Mouse (Mus musculus) adrenal gland, postnatal 10 days (tissue): ENCODE measurements around the gene Lin37. TPM values are rescaled to one million over a fixed set of nuclear protein-coding genes. Genes with fewer than 3 reads are reported as not detected.

Experiments used
- DNase-seq: peaks from one replicate; pipeline ENCODE4 v3.0.0; 2021; ENCODE audit warnings: mixed read lengths
- long read RNA-seq, 2 experiments: library from polyadenylated mRNA; stranded (forward); transcript quantifications; one replicate each; pipeline ENCODE4 v2.0.0; 2021
- total RNA-seq, 2 experiments: library from RNA; stranded (reverse); gene quantifications; 2 replicates each; pipeline ENCODE4 v1.2.3; 2021

Lin37 gene
- total RNA-seq, result 10 to 100 TPM; 34.4 to 40.5 TPM
- long read RNA-seq, experiment 1, transcript Lin37-201 (9 exons, 998 nt), result major isoform, 26 of 40 reads
- long read RNA-seq, experiment 1, partial matches to known transcripts, result 5 of 40 reads
- long read RNA-seq, experiment 1, other reads (novel, unspliced or antisense), result 5 of 40 reads
- long read RNA-seq, experiment 2, transcript Lin37-201 (9 exons, 998 nt), result major isoform, 22 of 27 reads
- long read RNA-seq, experiment 2, partial matches to known transcripts, result 1 of 27 reads
- long read RNA-seq, experiment 2, other reads (novel, unspliced or antisense), result 3 of 27 reads

GRCm38 (mm10) chr7:30559443-30559954, at the start of gene Lin37:
Gene Lin37, minus strand, starts transcription at chr7:30559838.
- DNase-seq, result peak; percentile 96

DNA sequence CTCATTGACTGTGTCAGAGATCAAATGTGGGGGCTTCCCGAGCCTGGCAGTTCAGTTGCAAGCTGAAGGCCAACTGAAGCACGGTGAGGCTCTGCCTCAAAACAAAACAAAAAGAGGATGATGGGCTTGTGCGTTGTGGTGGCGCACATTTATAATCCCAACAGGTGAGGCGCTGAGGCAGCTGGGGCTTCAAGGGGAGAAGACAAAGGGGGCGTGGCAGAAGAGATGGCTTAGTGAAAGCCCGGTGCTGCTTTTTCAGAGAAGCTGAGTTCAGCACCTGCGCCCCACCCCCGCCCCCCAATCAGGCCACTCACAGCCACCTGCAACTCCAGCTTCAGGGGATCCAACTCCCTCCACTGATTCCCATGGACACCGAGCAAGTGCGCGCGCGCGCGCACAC, 48.8 kb upstream of the Lin37 start:
- no peak for DNase-seq

- peak; percentile 76 for DNase-seq
Measured at GRCm38 (mm10) chr7:30607706-30608309, 48.2 kb upstream of the Lin37 start.

DNA sequence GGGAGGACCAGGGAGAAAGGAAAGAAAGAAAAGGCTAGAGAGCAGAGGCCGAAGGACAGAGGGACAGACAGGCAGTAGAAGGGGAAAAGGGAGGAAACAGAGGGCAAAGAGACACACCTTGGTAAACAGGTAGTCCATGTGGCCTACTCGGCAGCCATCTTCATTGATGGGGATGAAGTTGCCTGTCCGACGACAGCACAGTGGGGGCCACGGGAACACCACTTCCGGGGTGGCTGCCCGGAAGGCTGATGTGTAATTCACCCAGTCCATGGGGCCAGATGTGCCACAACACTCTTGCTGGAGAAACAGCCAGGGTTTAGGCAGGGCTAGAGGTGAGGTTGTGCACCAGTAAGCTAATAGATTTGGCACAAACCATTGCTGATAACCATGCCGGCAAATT, 45.3 kb upstream of the Lin37 start:
- DNase-seq, result no peak

DNA sequence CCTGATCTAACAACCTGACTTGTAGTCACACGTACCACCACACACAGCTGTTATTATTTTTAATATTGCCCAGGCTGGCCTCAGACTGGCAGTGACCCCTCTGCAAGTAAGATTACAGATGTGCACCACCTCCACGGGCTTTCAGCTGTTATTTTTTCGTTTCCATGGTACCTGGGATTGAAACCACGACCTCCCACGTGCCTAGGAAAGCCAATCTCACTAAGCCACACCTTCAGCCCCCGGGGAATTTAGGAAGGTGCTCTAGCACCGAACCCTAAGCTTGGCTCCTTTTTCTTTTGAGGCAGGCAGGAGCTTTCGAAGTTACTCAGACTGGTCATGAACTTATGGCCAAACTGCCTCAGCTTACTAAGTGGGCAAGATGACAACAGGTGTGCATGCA, 44.8 kb upstream of the Lin37 start:
- DNase-seq, result no peak

DNA sequence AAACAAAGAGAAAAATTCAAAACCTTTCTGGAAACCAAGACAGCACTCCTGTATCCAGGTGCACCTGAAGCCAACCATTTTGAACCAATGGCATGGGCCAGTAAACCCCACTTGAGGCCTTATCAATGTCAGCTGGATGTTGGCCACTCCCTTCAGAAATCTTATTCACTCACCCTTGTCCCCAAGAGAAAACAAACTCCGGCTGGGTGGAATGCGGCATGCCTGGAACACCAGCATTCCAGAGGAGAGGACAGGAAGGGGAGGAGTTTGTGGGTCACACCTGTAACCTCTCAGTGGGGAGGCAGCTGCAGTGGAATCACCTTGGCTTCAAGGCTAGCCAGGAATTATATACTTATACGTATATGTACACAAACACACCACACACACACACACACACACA, 42.9 kb upstream of the Lin37 start:
- DNase-seq, result no peak

DNA sequence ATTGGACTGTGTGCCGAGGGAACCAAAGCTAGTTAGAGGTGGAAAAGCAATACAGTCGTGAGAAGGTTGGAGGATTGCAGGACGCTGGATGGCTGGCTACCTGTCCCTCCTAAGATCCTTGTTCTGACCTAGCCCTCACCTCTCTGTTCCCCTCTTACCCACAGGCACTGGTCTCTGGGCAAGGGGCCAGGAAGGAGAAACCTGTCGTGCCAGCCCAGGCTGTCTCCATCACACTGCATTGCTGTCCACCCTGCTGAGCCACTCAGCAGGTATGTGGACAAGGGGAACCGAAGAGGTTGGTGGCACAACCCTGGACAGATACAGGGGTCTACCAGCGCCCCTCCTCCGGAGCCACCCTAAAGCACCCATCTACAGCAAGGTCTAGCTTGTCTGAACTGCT, 41.0 kb upstream of the Lin37 start:
- DNase-seq, result no peak

DNA sequence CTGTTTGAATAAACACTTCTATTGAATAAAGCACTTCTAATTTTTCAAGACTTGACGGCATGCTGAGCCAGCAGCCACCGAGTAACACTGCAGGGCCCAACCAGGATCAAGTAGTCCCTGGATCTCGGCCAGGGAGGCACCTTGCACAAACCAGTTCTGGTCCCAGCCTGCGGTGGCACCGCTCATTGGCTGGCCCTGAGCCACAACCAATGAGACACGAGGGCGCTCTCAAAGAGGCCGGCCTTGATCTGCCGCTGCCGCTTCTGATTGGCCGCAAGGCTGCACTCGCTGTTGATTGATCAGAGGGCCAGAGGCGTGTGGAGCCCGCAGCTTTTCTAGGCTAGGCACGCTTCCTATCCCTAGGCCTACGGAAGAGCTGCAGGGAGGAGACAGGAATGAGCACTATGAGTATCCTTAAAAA, 40.3 kb upstream of the Lin37 start:
- peak; percentile 96 for DNase-seq

DNA sequence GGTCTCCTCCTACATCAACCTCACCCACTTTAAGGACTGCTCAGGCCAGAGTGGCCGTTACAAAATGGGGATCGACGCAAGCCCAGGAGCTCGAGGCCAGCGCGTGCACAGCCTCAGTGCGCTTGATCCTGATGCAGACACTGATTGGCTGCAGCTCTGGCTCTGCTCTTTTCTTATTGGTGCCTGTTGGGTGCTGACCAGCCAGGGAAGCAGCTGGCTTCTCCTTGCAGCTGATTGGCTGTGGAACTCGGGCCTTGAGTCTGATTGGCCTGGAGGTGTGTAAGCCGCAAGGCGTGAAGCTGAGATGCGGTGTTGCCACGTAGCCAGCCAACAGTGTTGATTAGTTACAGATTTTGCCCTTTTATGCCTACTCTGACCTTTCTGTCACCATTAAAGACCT, 39.1 kb upstream of the Lin37 start, which contains the start of gene Zbtb32:
TSS of gene Zbtb32 (minus strand) at position 124 of the 400 bp plus-strand sequence.
- DNase-seq, result no peak

- DNase-seq, result no peak
Measured at GRCm38 (mm10) chr7:30596811-30597210, 37.2 kb upstream of the Lin37 start.

- DNase-seq, result no peak
Measured at GRCm38 (mm10) chr7:30596093-30596492, 36.5 kb upstream of the Lin37 start.

DNA sequence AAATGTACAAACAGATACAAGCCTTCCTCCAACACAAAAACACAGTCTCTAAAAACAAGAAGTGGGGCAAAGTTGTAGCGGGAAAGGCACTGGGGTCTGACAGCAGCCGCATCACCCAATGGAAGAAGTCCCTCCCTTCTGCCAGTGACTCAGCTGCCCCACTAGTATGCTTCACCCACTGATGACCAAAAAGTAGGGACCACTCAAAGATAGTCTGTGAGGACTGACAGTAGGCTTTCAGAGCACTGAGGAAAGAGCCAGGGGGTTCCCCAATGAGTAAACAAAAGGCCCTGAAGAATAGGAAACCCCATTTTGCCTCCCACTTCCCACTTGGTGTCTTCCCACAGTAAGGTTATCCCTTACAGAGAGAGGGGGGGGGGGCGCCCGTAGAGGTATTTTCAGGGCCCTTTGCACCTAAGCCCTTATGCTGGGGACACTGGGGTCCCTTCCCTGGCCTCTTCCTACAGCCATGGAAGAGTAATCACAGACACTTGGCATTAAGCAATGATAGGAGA, 34.9 kb upstream of the Lin37 start:
- DNase-seq, result no peak

DNA sequence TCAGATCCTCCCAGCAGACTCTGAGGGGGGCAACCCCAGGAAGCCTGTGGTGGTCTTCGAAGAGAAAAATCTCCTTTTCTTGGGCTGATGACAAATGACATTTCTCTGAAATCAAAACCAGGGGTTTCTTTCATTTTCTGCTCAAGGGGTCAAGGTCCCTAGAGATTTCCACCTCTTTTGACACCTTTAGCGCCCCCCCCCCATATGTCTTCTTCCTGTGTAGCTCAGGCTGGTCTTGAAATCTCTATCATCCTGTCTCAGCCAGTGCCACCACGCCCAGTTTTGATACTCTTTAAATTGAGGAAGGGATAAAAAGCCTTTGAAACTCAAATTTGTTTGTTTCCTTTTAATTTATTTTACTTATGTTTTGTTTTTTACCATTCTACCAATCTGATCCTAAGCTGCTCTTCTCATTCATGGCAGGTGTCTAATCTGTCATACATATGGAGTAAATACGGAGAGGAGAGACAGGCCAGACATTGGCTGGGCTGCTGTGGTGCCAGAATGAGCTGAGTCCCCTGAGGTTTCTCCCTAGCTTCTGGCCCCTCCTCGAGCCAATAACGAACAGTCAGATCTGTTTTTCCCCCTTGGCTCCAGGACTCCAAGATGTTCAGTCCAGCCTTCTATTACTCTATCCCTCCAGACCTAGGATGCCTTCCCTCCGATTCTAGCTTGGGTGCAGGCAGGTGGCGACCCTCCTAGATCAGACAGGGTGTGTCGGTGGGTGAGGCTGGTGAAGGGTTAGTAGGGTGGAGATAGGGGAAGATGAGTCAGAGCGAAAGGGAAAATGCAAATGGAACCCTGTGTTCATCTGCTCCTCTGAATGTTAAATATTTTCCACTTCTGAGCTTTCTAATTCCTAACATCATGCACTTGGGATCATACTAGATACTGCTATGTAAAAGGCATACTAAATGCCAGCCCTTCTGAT, 34.2 kb upstream of the Lin37 start:
- no peak for DNase-seq

GRCm38 (mm10) chr7:30592772-30593423, 33.3 kb upstream of the Lin37 start:
- DNase-seq, result no peak

- no peak for DNase-seq
Measured at GRCm38 (mm10) chr7:30591605-30591951, 31.9 kb upstream of the Lin37 start.

DNA sequence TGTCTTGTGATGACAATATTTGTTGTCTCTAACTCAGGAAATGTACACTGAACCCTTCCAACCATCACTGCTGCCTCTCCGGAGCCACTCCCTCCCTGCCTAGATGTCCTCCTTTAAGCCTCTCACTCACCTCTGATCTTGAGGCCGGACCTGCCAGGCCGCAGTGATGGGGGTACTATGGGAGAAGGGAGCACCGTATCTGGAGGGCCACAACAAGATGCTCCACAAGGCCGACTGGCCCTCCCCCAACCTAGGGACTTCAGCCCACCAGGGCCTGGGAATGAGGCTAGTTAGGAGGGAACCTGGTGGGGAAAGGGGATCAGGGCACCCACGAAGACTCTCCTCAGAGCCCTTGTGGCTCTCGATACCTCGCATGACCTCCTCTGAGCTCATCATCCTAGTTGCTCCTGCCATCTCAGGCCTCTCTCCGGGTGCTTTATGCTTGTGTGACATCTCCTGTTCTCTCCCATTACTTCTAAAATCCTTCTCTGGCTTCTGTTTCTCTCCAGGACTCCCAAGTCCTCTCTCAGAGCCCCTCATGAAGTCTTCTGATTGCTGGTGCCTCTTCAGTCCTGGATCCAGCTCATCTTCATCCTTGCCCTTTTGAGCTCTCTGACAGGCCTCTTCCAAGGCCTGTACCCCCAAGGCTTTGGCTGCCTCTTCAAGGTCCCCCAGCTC, 31.4 kb upstream of the Lin37 start:
- no peak for DNase-seq

- peak; percentile 91 for DNase-seq
Measured at GRCm38 (mm10) chr7:30589435-30590301, 30.0 kb upstream of the Lin37 start.

DNA sequence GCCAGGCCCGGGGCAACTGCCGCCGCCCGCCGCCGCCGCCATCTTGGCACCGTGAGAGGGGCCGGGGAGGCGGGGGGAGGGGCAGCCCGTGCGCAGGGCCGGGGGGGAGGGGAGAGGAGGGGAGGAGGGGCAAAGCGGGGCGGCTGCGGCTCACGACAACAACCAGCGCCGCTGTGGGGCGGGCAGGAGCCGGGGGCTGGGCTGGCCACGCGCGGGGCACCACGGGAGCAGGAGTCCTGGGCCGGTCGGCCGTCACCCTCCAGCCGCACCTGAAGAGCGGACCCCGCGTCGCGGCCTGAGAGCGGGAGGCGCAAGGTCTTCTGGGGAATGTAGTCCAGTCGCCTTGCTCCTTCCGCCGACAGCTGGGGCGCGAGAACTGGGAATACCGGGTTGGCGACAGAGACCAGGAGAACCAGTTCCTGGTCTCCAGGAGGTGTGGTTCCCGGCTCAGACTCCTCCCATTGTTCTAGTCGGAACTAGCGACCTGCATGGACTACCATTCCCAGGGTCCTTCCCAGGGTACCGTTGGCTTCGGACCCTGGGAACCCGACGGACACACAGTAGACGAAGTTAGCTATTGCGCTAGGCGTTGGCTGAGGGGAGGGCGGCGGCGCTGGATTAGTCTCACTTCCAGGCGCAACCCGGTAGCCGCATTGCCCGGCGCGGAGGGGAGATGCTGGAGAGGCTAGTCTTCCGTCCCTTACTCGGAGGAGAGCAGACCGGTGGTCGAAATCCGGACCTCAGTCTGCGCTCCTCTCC, 29.2 kb upstream of the Lin37 start, which contains the start of gene Kmt2b:
TSS of gene Kmt2b (minus strand) at position 51 of the 759 bp plus-strand sequence.
- DNase-seq, result peak; percentile 97
